Mouse (Mus musculus): Measurements from ENCODE around the gene Zxdc. TPM values are rescaled to one million over a fixed set of nuclear protein-coding genes. Genes with fewer than 3 reads are reported as not detected.

The Zxdc gene
- polyA plus RNA-seq, 1 experiment from 2014 or later, result 6.9 TPM

DNA sequence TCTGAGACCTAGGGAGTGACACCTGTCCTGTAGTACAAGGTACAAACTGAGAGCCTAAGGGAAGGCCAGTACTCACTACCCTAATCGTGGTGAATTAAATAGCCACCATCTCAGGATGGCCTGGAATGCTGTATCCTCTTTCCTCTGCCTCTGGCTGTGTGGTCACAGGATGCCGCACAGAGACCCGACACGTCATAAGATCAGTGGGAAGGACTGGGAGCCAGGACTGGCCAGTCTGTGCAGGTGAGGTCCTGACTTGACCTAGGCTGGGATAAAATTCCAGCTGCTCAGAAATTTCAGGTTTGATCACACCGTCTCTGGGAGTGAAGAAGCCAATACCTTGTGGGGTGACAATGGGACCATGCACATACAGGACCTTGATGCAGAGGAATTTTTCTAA is 82.2 kb downstream of the Zxdc start:
- DNase-seq (ENCODE audit: low spot score) (no peak), ATAC-seq (no peak)

DNA sequence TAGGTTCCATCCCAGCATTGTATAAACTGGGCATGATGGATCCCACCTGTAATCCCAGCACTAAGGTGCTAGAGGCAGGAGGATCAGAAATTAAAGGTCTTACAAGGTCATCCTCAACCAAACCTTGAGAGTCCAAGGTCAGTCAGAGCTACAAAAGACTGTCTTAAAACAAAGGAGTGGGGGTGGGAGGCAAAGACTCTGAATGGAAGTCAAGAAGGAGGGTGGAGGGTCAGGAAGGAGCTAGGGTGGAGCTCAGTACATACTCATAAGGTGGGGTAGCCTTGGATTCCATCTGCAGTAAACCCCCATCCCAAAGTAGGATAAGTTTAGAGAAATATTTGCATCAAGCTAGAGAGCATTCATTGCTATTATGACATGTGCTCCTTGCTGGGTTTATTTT is 83.3 kb downstream of the Zxdc start:
- Histone ChIP-seq H3K27ac (ENCODE audit: low read length) (no peak overlapping the region), H3K4me1 (ENCODE audit: insufficient read depth, low read depth, low read length) (peaks cover 6% of the 10 kb centered on the region; the same call in 1 of the 2 replicates), H3K27me3 (replicated peaks; ENCODE audit: insufficient read depth, low read length) (no peaks in the 10 kb centered on the region), H3K9me3 (ENCODE audit: low read length) (no peaks in the 10 kb centered on the region), H3K9ac (replicated peaks; ENCODE audit: low read depth) (no peak overlapping the region), H3K36me3 (ENCODE audit: insufficient read depth, low read length) (no peaks in the 10 kb centered on the region), H3K4me2 (replicated peaks; ENCODE audit: low read depth, low read length) (no peak overlapping the region), H3K4me3 (ENCODE audit: low read depth, low read length) (no peak overlapping the region)
- DNase-seq (ENCODE audit: low spot score), result no peak
- ATAC-seq, result no peak
- TF ChIP-seq CTCF (IDR thresholded peaks at IDR 0.05), result no peak
- TF ChIP-seq EP300 (IDR thresholded peaks at IDR 0.05), result no peak

More for the DNA sequence above, 82.2 kb downstream of the Zxdc start:
- Histone ChIP-seq H3K4me3 (ENCODE audit: low read depth, low read length) (no peak overlapping the region), H3K27me3 (replicated peaks; ENCODE audit: insufficient read depth, low read length) (no peaks in the 10 kb centered on the region), H3K27ac (ENCODE audit: low read length) (no peak overlapping the region), H3K9me3 (ENCODE audit: low read length) (no peaks in the 10 kb centered on the region), H3K9ac (replicated peaks; ENCODE audit: low read depth) (no peak overlapping the region), H3K36me3 (ENCODE audit: insufficient read depth, low read length) (no peaks in the 10 kb centered on the region), H3K4me1 (ENCODE audit: insufficient read depth, low read depth, low read length) (peaks cover 6% of the 10 kb centered on the region; the same call in 1 of the 2 replicates), H3K4me2 (replicated peaks; ENCODE audit: low read depth, low read length) (no peak overlapping the region)
- TF ChIP-seq EP300 (IDR thresholded peaks at IDR 0.05) (no peak), CTCF (IDR thresholded peaks at IDR 0.05) (no peak)
- 89% methylated on average over 5 of the region's 5 CpGs for WGBS

Other genes with a start within 250 kb of the Zxdc start
- not detected in 2 replicates for gene Vmn1r51, start 246.9 kb upstream of the Zxdc start, polyA plus RNA-seq (2015; fragmentation: Nextera tagmentation; extraction: Ambion mirVana)
- not detected in 2 replicates for gene Vmn1r52, start 194.7 kb upstream of the Zxdc start, polyA plus RNA-seq (2015; fragmentation: Nextera tagmentation; extraction: Ambion mirVana)
- gene V1ra8, start 166.7 kb upstream of the Zxdc start, polyA plus RNA-seq (2015; fragmentation: Nextera tagmentation; extraction: Ambion mirVana), result not detected in 2 replicates
- not detected in 2 replicates for gene Vmn1r53, start 145.1 kb upstream of the Zxdc start, polyA plus RNA-seq (2015; fragmentation: Nextera tagmentation; extraction: Ambion mirVana)
- gene Vmn1r54, start 123.2 kb upstream of the Zxdc start, polyA plus RNA-seq (2015; fragmentation: Nextera tagmentation; extraction: Ambion mirVana), result not detected in 2 replicates
- not detected in 2 replicates for gene BC048671, start 68.3 kb upstream of the Zxdc start, polyA plus RNA-seq (2015; fragmentation: Nextera tagmentation; extraction: Ambion mirVana)
- gene Chst13, start 44.3 kb upstream of the Zxdc start, polyA plus RNA-seq (2015; fragmentation: Nextera tagmentation; extraction: Ambion mirVana), result 0.08 and 0.10 TPM in 2 replicates
- not detected in 2 replicates for gene Uroc1, start 36.2 kb upstream of the Zxdc start, polyA plus RNA-seq (2015; fragmentation: Nextera tagmentation; extraction: Ambion mirVana)
- 3.9 and 5.2 TPM in 2 replicates for gene Cfap100, start 59.3 kb downstream of the Zxdc start, polyA plus RNA-seq (2015; fragmentation: Nextera tagmentation; extraction: Ambion mirVana)
- gene Klf15, start 93.1 kb downstream of the Zxdc start, polyA plus RNA-seq (2015; fragmentation: Nextera tagmentation; extraction: Ambion mirVana), result 20.0 and 41.4 TPM in 2 replicates
- 4.8 and 5.7 TPM in 2 replicates for gene Aldh1l1, start 116.9 kb downstream of the Zxdc start, polyA plus RNA-seq (2015; fragmentation: Nextera tagmentation; extraction: Ambion mirVana)
- 9.7 and 10.8 TPM in 2 replicates for gene Slc41a3, start 235.2 kb downstream of the Zxdc start, polyA plus RNA-seq (2015; fragmentation: Nextera tagmentation; extraction: Ambion mirVana)

Measured in lung, postnatal 0 days (tissue).